ENCODE assay signal across 8 mouse cellular contexts in genomic region chr10:96720281-96720711, GRCm38 (mm10).
A peak's percentile ranks its signal among the peaks of the same experiment; 100 is the strongest.
DNase-seq lines count a peak whose midpoint lies in the region; ATAC-seq and TF ChIP-seq lines count a peak whose summit lies in the region.

No protein-coding gene starts in this region.

- TF ChIP-seq CTCF in midbrain, postnatal 0 days (IDR thresholded peaks at IDR 0.05): no peak

- peak; percentile 54; the same call in 1 of the 2 replicates for ATAC-seq in hindbrain, embryonic 15.5 days (ENCODE audit: low FRiP score, low read depth)
- ATAC-seq in hindbrain, embryonic 12.5 days (ENCODE audit: low FRiP score): no peak
- ATAC-seq in midbrain, postnatal 0 days (ENCODE audit: low FRiP score): no peak

- no peaks in the 10 kb centered on the region for H3K27me3 ChIP-seq in hindbrain, embryonic 15.5 days
- no peaks in the 10 kb centered on the region for H3K27me3 ChIP-seq in hindbrain, embryonic 12.5 days
- H3K27me3 ChIP-seq in midbrain, postnatal 0 days (ENCODE audit: insufficient read depth, low read length): no peaks in the 10 kb centered on the region

- H3K9ac ChIP-seq in hindbrain, embryonic 15.5 days: no peak overlapping the region
- no peak overlapping the region for H3K9ac ChIP-seq in hindbrain, embryonic 12.5 days
- H3K9ac ChIP-seq in midbrain, postnatal 0 days (replicated peaks; ENCODE audit: low read length, poor library complexity, severe bottlenecking): no peak overlapping the region

- H3K4me1 ChIP-seq in hindbrain, embryonic 15.5 days (replicated peaks): peaks cover 18% of the 10 kb centered on the region
- H3K4me1 ChIP-seq in hindbrain, embryonic 12.5 days: peaks cover 29% of the 10 kb centered on the region
- no peaks in the 10 kb centered on the region for H3K4me1 ChIP-seq in midbrain, postnatal 0 days (ENCODE audit: insufficient read depth, low read length)

- H3K36me3 ChIP-seq in hindbrain, embryonic 15.5 days: no peaks in the 10 kb centered on the region
- no peaks in the 10 kb centered on the region for H3K36me3 ChIP-seq in hindbrain, embryonic 12.5 days
- no peaks in the 10 kb centered on the region for H3K36me3 ChIP-seq in midbrain, postnatal 0 days (ENCODE audit: insufficient read depth, low read length)

- no peak overlapping the region for H3K4me2 ChIP-seq in hindbrain, embryonic 15.5 days
- no peak overlapping the region for H3K4me2 ChIP-seq in hindbrain, embryonic 12.5 days (replicated peaks)
- no peak overlapping the region for H3K4me2 ChIP-seq in midbrain, postnatal 0 days (ENCODE audit: low read depth, low read length, poor library complexity, severe bottlenecking)

- H3K9me3 ChIP-seq in hindbrain, embryonic 15.5 days: no peaks in the 10 kb centered on the region
- no peaks in the 10 kb centered on the region for H3K9me3 ChIP-seq in hindbrain, embryonic 12.5 days (replicated peaks)
- H3K9me3 ChIP-seq in midbrain, postnatal 0 days (ENCODE audit: low read length): no peaks in the 10 kb centered on the region

- peak; percentile 23 for DNase-seq in adrenal gland, postnatal 10 days
- DNase-seq in adrenal gland, postnatal 4 days (ENCODE audit: low spot score in 2 of 2): no peak
- DNase-seq in right cerebral cortex, postnatal 10 days (ENCODE audit: low spot score in 2 of 2): peak; percentile 71 to 74
- DNase-seq in right cerebral cortex, adult 18-20 months: no peak
- DNase-seq in midbrain, postnatal 0 days (ENCODE audit: low spot score): peak; percentile 58
- no peak for DNase-seq in ovary, adult 18-20 months (ENCODE audit: low spot score)

- 58% methylated on average over 7 of the region's 7 CpGs for WGBS in hindbrain, embryonic 15.5 days
- 78% methylated on average over 7 of the region's 7 CpGs for WGBS in hindbrain, embryonic 12.5 days
- 65% methylated on average over 7 of the region's 7 CpGs for WGBS in midbrain, postnatal 0 days

- no peak overlapping the region for H3K27ac ChIP-seq in hindbrain, embryonic 15.5 days (replicated peaks)
- H3K27ac ChIP-seq in hindbrain, embryonic 12.5 days: no peak overlapping the region
- no peak overlapping the region for H3K27ac ChIP-seq in midbrain, postnatal 0 days (ENCODE audit: low read depth, low read length)

- no peak overlapping the region for H3K4me3 ChIP-seq in hindbrain, embryonic 15.5 days
- H3K4me3 ChIP-seq in hindbrain, embryonic 12.5 days: no peak overlapping the region
- no peak overlapping the region for H3K4me3 ChIP-seq in midbrain, postnatal 0 days (ENCODE audit: low read depth, low read length)

Comparison
In these comparisons a context has a peak if more than half of its experiments do, and no peak if none do; other contexts are left out.
1. DNase-seq: peak in adrenal gland, postnatal 10 days (single experiment), right cerebral cortex, postnatal 10 days (2 of 2) and midbrain, postnatal 0 days (single experiment); none in adrenal gland, postnatal 4 days (0 of 2), right cerebral cortex, adult 18-20 months (single experiment) and ovary, adult 18-20 months (single experiment).